Mouse (Mus musculus): ENCODE measurements at regions not wholly inside any gene's neighbourhood (a gene's known extent, or its start where the extent isn't known, plus 50 kb on each side); places are given as distances from the start of the nearest gene placed in this dataset.

GRCm38 (mm10) chr1:112439109-112439508, 574.4 kb upstream of the Dsel start:
- TF ChIP-seq CTCF (IDR thresholded peaks at IDR 0.05; ENCODE audit: low read depth) (no peak), EP300 (IDR thresholded peaks at IDR 0.05; ENCODE audit: low read depth) (no peak)

All from liver, postnatal 0 days (tissue).